In genomic region chr13:55022256-55022655, GRCm38 (mm10) we compare ENCODE assay signal across 16 mouse cellular contexts. TPM values are rescaled to one million over a fixed set of nuclear protein-coding genes. Genes with fewer than 3 reads are reported as not detected.
DNase-seq lines count a peak whose midpoint lies in the region; ATAC-seq and TF ChIP-seq lines count a peak whose summit lies in the region.
"Had no signal": no experiment of that assay in that cellular context is flagged by ENCODE, and none has a peak within 500 bp of the region (broad histone marks: within the 10 kb centered on the region; RNA-seq: fewer than 3 reads in every experiment).

No protein-coding gene starts in this region.

- no peaks in the 10 kb centered on the region for H3K36me3 ChIP-seq in lung, postnatal 0 days (ENCODE audit: insufficient read depth, low read length)

- 61% methylated on average over 4 of the region's 4 CpGs for WGBS in lung, postnatal 0 days

- peak overlapping the region; percentile 23; the same call in 1 of the 2 replicates for H3K4me3 ChIP-seq in gastrocnemius, adult 2 months
- no peak overlapping the region for H3K4me3 ChIP-seq in lung, postnatal 0 days (ENCODE audit: low read depth, low read length)
- H3K4me3 ChIP-seq: forebrain, embryonic 12.5 days; layer of hippocampus, adult 2 months had no signal

- no peak overlapping the region for H3K9ac ChIP-seq in lung, postnatal 0 days (replicated peaks; ENCODE audit: low read depth)
- H3K9ac ChIP-seq: forebrain, embryonic 12.5 days; lung, embryonic 14.5 days had no signal

- H3K27ac ChIP-seq in gastrocnemius, adult 2 months = 0 out of 2 replicates have a peak overlapping the region, but pooled peaks have one; percentile 12
- H3K27ac ChIP-seq in lung, postnatal 0 days (ENCODE audit: low read length) = no peak overlapping the region
- H3K27ac ChIP-seq: forebrain, embryonic 12.5 days; layer of hippocampus, adult 2 months had no signal

- no peak for DNase-seq in gastrocnemius, adult 2 months
- DNase-seq in gastrocnemius, postnatal 10 days = no peak
- no peak for DNase-seq in lung, postnatal 0 days (ENCODE audit: low spot score)
- DNase-seq in lung, postnatal 36 days = no peak
- DNase-seq in ZHBTc4 (ENCODE audit: low read depth, low spot score) = peak; percentile 71
- no peak for DNase-seq in urinary bladder, postnatal 25 days (ENCODE audit: low spot score)
- no peak for DNase-seq in layer of hippocampus, postnatal 36 days
- DNase-seq: adrenal gland, postnatal 25 days; cerebellum, adult 2 months; gastrocnemius, postnatal 14 days; thymus, postnatal 36 days had no signal

- TF ChIP-seq EP300 in lung, postnatal 0 days (IDR thresholded peaks at IDR 0.05) = no peak

- H3K4me2 ChIP-seq in lung, postnatal 0 days (replicated peaks; ENCODE audit: low read depth, low read length) = peak overlapping the region; percentile 32
- H3K4me2 ChIP-seq: forebrain, embryonic 12.5 days; lung, embryonic 14.5 days had no signal

- H3K4me1 ChIP-seq in lung, postnatal 0 days (ENCODE audit: insufficient read depth, low read depth, low read length) = no peaks in the 10 kb centered on the region; the same call in 1 of the 2 replicates

- H3K27me3 ChIP-seq in lung, postnatal 0 days (replicated peaks; ENCODE audit: insufficient read depth, low read length) = no peaks in the 10 kb centered on the region
- H3K27me3 ChIP-seq: forebrain, embryonic 12.5 days had no signal

- no peaks in the 10 kb centered on the region for H3K9me3 ChIP-seq in lung, postnatal 0 days (ENCODE audit: low read length)
- H3K9me3 ChIP-seq: forebrain, embryonic 12.5 days had no signal

- ATAC-seq in lung, postnatal 0 days = no peak
- peak; percentile 29; the same call in 1 of the 2 replicates for ATAC-seq in megakaryocyte-erythroid progenitor cell, adult 5-6 weeks (replicated peaks; ENCODE audit: low FRiP score, low TSS enrichment, poor library complexity, severe bottlenecking)
- ATAC-seq: hindbrain, embryonic 16.5 days had no signal

- no peak for TF ChIP-seq CTCF in gastrocnemius, adult 2 months (IDR thresholded peaks at IDR 0.05)
- no peak for TF ChIP-seq CTCF in lung, postnatal 0 days (IDR thresholded peaks at IDR 0.05)

- intact Hi-C loops in gastrocnemius, adult 2 months (cut with DNase I) = no loop called here

RNA-seq across cellular contexts. Expression of gene Hk3, which starts 1.1 kb away (rescaled TPM):
- total RNA-seq in gastrocnemius, adult 2 months (2021) = under 1 TPM; 0.23 to 0.25 TPM
- total RNA-seq in gastrocnemius, postnatal 10 days (2021) = 1 to 10 TPM in 1 of 2 experiments, under 1 TPM in 1; 0.85 to 1.3 TPM
- polyA plus RNA-seq in lung, postnatal 0 days (2015; fragmentation: Nextera tagmentation; extraction: Ambion mirVana) = 1.0 and 1.1 TPM in 2 replicates
- total RNA-seq in megakaryocyte-erythroid progenitor cell, adult 5-6 weeks (2014; fragmentation: Nextera tagmentation) = 2.6 TPM in 1 of 2 replicates, not detected in the other
- 0.38 and 1.9 TPM in 2 replicates for total RNA-seq in megakaryocyte-erythroid progenitor cell, adult 5-6 weeks (2017)
- total RNA-seq in layer of hippocampus, postnatal 36 days (2021) = 1 to 10 TPM; 1.3 to 2.1 TPM
